Mouse (Mus musculus): ENCODE results near the gene Ccdc134.
"Not testable (repeated sequence)": the region's sequence is repeated elsewhere in the genome, so short reads cannot be mapped to it uniquely, and the experiment has no call there.

The Ccdc134 gene

GRCm38 (mm10) chr15:82127426-82128374, at the start of gene Ccdc134:
Gene Ccdc134 (plus strand): TSS chr15:82127922.
- peak; percentile 83 for DNase-seq (ENCODE audit: low spot score)

- DNase-seq (ENCODE audit: low spot score), result peak; percentile 29
Observed at GRCm38 (mm10) chr15:82079883-82080282, 47.8 kb upstream of the Ccdc134 start.

DNA sequence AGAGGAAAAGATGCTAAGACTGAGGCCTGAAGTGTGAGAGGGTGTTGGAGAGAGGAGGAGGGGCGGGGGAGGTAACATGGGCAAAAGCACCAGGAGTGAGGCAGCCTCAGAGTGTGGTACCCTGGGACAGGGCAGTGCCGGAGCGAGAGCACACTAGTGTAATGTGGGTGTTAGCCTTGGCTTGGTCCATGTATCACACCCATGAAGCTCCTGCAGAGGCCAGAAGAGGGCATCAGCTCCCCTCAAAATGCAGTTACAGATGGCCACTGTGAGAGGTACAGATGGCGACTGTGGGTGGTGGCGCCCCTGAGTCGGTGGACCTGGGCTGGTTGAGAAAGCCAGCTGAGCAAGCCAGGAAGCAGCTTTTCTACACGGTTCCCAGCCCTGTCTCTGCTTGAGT, 46.6 kb upstream of the Ccdc134 start:
- no peak for DNase-seq (ENCODE audit: low spot score)

- no peak for DNase-seq (ENCODE audit: low spot score)
Observed at GRCm38 (mm10) chr15:82085606-82086005, 42.1 kb upstream of the Ccdc134 start.

DNA sequence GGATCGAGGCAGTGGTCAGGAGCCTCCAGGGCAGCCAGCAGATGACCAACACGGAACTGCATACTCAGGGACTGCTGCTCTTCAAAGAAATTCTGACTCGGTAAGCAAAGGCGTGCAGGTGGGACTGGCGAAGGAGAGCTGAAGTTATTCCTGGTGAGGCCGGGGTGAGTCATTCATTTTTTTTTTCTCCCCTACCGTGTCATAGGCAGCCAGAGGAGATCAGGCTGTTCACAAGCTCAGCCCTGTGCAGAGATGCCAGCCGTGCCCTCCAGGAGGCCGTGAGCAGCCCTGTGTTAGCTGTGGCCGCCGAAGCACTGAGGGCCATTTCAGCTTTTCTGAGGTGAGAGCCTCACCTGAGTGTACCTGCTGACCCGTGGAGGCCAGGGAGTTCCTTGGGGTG, 41.6 kb upstream of the Ccdc134 start:
- no peak for DNase-seq (ENCODE audit: low spot score)

DNA sequence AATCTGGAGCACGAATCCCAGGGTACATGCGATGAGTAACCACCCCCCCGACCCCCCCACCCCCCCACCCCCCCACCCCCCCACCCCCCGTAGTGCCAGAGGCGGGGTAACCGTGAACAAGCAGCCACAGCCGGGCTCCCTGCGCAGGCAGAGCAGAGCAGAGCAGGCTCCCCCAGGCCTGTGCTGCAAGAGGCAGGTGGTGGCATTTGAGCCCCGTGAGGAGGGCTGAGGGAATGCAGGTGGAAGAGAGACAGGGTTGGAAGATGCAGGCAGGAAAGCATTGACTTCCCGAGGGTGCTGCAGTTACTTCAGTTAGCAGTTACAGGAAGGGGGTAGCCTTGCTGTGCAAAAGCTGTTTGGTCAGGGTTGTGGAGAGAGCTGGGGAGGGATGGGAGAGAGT, 40.5 kb upstream of the Ccdc134 start:
- DNase-seq (ENCODE audit: low spot score), result no peak

- DNase-seq (ENCODE audit: low spot score), result no peak
Observed at GRCm38 (mm10) chr15:82091061-82091460, 36.7 kb upstream of the Ccdc134 start.

DNA sequence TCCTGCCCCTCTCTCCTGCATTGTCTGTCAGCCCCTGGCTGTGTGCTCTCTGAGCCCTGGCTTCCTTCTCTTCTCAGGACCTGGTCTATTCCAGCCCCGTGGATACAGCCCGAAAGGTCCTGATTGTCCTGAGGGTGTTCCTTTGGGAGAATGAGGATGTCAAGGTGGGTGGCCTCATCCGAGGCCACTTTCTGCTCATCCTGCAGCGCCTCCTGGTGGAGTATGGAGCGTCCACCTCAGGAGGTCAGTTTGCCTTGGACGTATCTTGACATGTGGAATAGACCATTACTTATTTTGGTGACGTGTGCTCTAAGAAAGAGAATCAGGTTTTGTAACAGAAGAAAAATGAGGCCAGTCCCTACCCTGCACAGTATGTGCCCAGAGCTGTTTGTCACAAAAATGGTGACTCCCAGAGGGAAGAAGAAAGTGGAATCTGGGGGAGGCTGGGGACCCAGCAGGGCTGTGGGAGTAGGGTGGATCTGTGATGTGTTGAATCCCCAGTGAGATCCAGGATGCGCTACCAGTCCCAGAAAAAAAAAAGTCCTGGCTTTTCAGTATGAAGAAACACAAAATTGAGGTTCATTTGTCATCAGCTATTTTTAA, 20.7 kb upstream of the Ccdc134 start:
- DNase-seq (ENCODE audit: low spot score), result peak; percentile 12

GRCm38 (mm10) chr15:82120544-82120943, 7.2 kb upstream of the Ccdc134 start:
- DNase-seq (ENCODE audit: low spot score), result no peak

- DNase-seq (ENCODE audit: low spot score), result not testable (repeated sequence)
Observed at GRCm38 (mm10) chr15:82126690-82127089, 1.0 kb upstream of the Ccdc134 start.

DNA sequence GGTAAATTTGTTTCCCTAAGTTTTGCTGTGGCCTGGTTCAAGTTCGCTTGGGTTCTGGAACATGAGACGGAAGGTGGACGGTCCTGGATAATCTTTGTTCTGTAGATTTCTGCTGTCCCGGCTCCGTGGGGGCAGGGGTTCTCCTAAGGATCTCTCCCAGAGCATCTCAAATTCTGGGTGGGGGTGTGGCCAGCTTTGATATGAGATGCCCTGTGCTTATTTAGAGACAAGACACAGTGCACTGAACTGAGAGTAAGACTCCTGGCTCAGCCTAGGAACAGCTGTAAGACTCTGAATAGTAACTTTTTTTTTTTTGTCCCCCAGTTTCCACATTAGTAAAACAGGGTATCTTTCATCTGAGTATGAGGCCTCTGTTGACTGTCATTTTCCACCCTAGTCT, 676 bp downstream of the Ccdc134 start:
- no peak for DNase-seq (ENCODE audit: low spot score)

DNA sequence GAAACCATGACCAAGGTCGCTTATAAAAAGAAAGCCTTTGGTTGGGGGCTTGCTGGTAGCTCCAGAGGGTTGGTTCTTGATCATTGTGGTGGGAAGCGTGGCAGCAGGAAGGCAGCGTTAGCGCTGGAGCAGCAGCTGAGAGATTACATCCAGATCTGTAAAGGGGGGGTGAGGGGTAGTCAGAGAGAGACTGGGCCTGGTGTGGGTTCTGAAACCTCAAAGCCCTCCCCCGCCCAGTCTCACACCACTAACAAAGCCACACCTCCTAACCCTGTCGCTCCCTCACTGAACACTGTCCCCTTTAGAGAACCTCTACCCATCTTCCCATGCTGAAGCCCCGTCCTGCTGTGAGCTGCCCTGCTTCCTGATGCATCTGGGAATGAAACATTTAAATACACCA, 2.9 kb downstream of the Ccdc134 start:
- no peak for DNase-seq (ENCODE audit: low spot score)

- peak; percentile 22 for DNase-seq (ENCODE audit: low spot score)
Observed at GRCm38 (mm10) chr15:82135372-82135771, 7.7 kb downstream of the Ccdc134 start.

- peak; percentile 73 for DNase-seq (ENCODE audit: low spot score)
Observed at GRCm38 (mm10) chr15:82138565-82138964, 10.8 kb downstream of the Ccdc134 start.

- DNase-seq (ENCODE audit: low spot score), result peak; percentile 44
Observed at GRCm38 (mm10) chr15:82139196-82139595, 11.5 kb downstream of the Ccdc134 start.

DNA sequence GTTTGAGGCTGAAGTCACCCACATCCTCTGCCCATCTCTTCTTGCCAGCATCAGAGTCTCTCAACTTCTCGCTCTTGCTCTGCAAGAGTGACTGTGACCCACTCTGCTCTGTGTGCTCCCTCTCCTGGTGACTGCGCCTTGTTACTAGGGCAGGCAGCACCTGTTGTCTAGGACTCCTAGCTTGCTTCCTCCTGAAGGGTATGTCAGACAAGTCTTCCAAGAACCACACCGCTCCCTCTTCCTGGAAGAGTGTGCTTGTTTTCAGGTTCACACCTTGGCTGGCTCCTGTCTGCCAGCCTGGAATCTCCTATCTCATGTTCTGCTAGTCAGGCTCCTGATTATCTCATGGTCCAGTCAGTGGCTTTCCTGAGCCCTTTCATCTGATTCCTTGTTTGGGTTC, 12.6 kb downstream of the Ccdc134 start:
- DNase-seq (ENCODE audit: low spot score), result no peak

DNA sequence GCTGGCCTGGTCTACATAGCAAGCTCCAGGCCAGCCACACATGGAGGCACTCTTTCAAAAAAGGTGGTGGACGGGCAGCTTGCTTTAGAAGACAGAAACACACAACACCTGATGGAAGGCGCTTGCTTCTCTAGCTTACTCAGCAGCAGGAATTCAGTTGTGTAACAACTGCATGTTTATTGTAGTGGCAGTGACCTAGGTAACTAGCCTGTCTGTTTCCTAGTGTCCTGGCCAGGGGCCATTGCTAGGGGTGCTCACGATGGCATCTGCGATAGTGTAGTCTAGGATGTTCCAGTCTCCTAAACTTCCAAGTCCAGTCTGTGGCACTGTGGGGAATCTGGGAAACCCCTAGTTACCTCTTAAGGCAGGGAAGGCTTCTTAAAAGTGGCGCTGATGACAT, 16.4 kb downstream of the Ccdc134 start:
- no peak for DNase-seq (ENCODE audit: low spot score)

GRCm38 (mm10) chr15:82145408-82145807, 17.7 kb downstream of the Ccdc134 start:
- no peak for DNase-seq (ENCODE audit: low spot score)

GRCm38 (mm10) chr15:82145851-82146769, 18.4 kb downstream of the Ccdc134 start:
- no peak for DNase-seq (ENCODE audit: low spot score)

GRCm38 (mm10) chr15:82146770-82147610, 19.3 kb downstream of the Ccdc134 start, which contains the start of gene Srebf2:
Gene Srebf2 (plus strand): TSS chr15:82147181.
- DNase-seq (ENCODE audit: low spot score), result peak; percentile 99

GRCm38 (mm10) chr15:82147611-82148111, 19.9 kb downstream of the Ccdc134 start:
- peak; percentile 67 for DNase-seq (ENCODE audit: low spot score)
